Comparison of ENCODE assay signal across 10 mouse cellular contexts in the genomic region with DNA sequence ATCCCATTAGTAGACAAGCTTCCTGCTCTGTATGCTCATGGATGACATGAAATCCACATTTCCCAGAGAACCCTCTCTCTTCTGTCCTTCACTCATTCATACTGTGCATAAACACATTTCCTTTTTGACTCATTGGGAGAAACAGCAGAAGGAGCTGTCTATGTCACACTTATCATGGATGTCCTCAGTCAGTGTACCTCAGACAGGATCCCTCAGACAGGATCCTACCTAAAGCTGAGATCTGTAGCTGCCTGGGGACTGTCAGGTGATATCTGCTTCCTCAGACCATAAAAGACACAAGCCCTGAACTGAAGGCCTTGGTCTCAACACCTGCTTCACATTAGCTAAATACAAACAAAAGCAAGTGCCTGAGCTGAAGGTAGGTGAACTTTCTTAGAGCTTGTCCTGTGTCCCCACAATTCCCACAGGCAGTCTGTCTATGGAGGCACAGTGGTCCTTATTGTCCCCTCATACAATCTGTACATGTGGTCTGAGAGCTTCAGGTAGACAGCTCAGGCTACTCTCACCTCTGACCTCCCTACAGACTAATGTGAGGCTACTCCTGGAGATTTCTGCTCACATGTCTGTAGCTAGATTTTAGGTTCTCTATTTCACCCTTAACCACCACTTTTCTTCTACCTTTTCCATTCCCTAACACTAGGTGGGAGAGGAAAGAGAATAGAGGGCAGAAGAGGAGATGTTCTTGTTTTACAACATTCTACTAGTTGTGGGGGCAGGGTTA. TPM values are rescaled to one million over a fixed set of nuclear protein-coding genes. Genes with fewer than 3 reads are reported as not detected.
DNase-seq lines count a peak whose midpoint lies in the region; ATAC-seq and TF ChIP-seq lines count a peak whose summit lies in the region.
"Had no signal": no experiment of that assay in that cellular context is flagged by ENCODE, and none has a peak within 500 bp of the region (broad histone marks: within the 10 kb centered on the region; RNA-seq: fewer than 3 reads in every experiment).

No protein-coding gene starts in this region.

- ATAC-seq in liver, embryonic 12.5 days, result no peak
- peak; percentile 33; the same call in 1 of the 2 replicates for ATAC-seq in neutrophil, adult 5-6 weeks (ENCODE audit: extremely low read depth, insufficient number of reproducible peaks, low FRiP score, poor library complexity, severe bottlenecking)

- H3K9ac ChIP-seq in liver, adult 2 months (ENCODE audit: low read depth, low read length), result no peak overlapping the region
- H3K9ac ChIP-seq in liver, embryonic 12.5 days, result no peak overlapping the region

- 0 out of 2 replicates have a peak, but pooled peaks cover 5% of the 10 kb centered on the region for H3K9me3 ChIP-seq in liver, embryonic 12.5 days (replicated peaks)

- no peak for TF ChIP-seq POLR2A in liver, adult 2 months (IDR thresholded peaks at IDR 0.05; ENCODE audit: extremely low read depth, insufficient read depth, low read length)
- TF ChIP-seq POLR2A in cerebellum, adult 2 months (IDR thresholded peaks at IDR 0.05; ENCODE audit: borderline replicate concordance, insufficient read depth, low read length), result no peak

- no peaks in the 10 kb centered on the region for H3K79me2 ChIP-seq in liver, adult 2 months (ENCODE audit: control insufficient read depth, insufficient read depth, low read length)

- no peaks in the 10 kb centered on the region for H3K36me3 ChIP-seq in liver, adult 2 months (ENCODE audit: control insufficient read depth, insufficient read depth, low read length)
- no peaks in the 10 kb centered on the region for H3K36me3 ChIP-seq in liver, embryonic 12.5 days

- no peak overlapping the region for H3K4me3 ChIP-seq in liver, adult 2 months (ENCODE audit: insufficient read depth, low read depth, low read length)
- H3K4me3 ChIP-seq in liver, embryonic 12.5 days, result no peak overlapping the region
- H3K4me3 ChIP-seq in cerebellum, adult 2 months (replicated peaks; ENCODE audit: insufficient read depth, low read depth, low read length), result no peak overlapping the region
- H3K4me3 ChIP-seq: myocyte had no signal

- no peak for TF ChIP-seq CTCF in liver, adult 2 months (IDR thresholded peaks at IDR 0.05; ENCODE audit: low read depth, low read length)
- no peak for TF ChIP-seq CTCF in cerebellum, adult 2 months (IDR thresholded peaks at IDR 0.05; ENCODE audit: borderline replicate concordance, insufficient read depth, low read depth, low read length)

- H3K27ac ChIP-seq in liver, adult 2 months (replicated peaks; ENCODE audit: insufficient read depth, low read depth, low read length), result no peak overlapping the region
- H3K27ac ChIP-seq in liver, embryonic 12.5 days, result no peak overlapping the region
- H3K27ac ChIP-seq in cerebellum, adult 2 months (ENCODE audit: insufficient read depth, low read length), result no peak overlapping the region

- DNase-seq in liver, adult 2 months (ENCODE audit: extremely low read depth, low read depth, low spot score), result peak; percentile 8
- DNase-seq in embryo, embryonic 11 days, result peak; percentile 7
- DNase-seq in induced T-regulatory cell, adult 2 months (ENCODE audit: low read depth), result peak; percentile 2
- no peak for DNase-seq in cerebellum, adult 2 months
- no peak for DNase-seq in ovary, postnatal 14 days (ENCODE audit: low spot score)
- no peak for DNase-seq in gastrocnemius, adult 8-10 months (ENCODE audit: low spot score in 2 of 2)

- no peak overlapping the region for H3K4me2 ChIP-seq in liver, embryonic 12.5 days

- H3K27me3 ChIP-seq in liver, adult 2 months (ENCODE audit: control insufficient read depth, insufficient read depth, low read length), result no peaks in the 10 kb centered on the region
- H3K27me3 ChIP-seq in liver, embryonic 12.5 days (replicated peaks), result no peaks in the 10 kb centered on the region
- no peaks in the 10 kb centered on the region for H3K27me3 ChIP-seq in cerebellum, adult 2 months (ENCODE audit: control insufficient read depth, insufficient read depth, low read length)

- H3K4me1 ChIP-seq in liver, adult 2 months (ENCODE audit: control insufficient read depth, insufficient read depth, low read length), result no peaks in the 10 kb centered on the region
- H3K4me1 ChIP-seq in liver, embryonic 12.5 days, result no peaks in the 10 kb centered on the region
- no peaks in the 10 kb centered on the region for H3K4me1 ChIP-seq in cerebellum, adult 2 months (ENCODE audit: control insufficient read depth, insufficient read depth, low read length)

RNA-seq across cellular contexts. Expression of gene 4931408C20Rik, which starts 1.1 kb away (rescaled TPM):
- total RNA-seq in liver, adult 2 months (2014; rRNA removed), result not detected in 2 replicates
- not detected in 2 replicates for polyA plus RNA-seq in liver, adult 2 months (2012; rRNA removed)
- not detected in 2 replicates for polyA plus RNA-seq in liver, embryonic 12.5 days (2016; fragmentation: Nextera tagmentation; extraction: Ambion mirVana)
- not detected in 2 replicates for total RNA-seq in neutrophil, adult 5-6 weeks (2017)
- polyA plus RNA-seq in cerebellum, adult 2 months (2012; rRNA removed), result not detected in 2 replicates
- not detected for total RNA-seq in gastrocnemius, adult 8-10 months (2022)
- total RNA-seq: heart, adult 18-20 months had no signal
- polyA plus RNA-seq: myocyte had no signal

Comparison
In these comparisons a context has a peak if more than half of its experiments do, and no peak if none do; other contexts are left out.
1. DNase-seq: peak in liver, adult 2 months (single experiment), embryo, embryonic 11 days (single experiment) and induced T-regulatory cell, adult 2 months (single experiment); none in cerebellum, adult 2 months (0 of 2), ovary, postnatal 14 days (single experiment) and gastrocnemius, adult 8-10 months (0 of 2).